Comparison of ENCODE assay signal across 8 mouse cellular contexts in the genomic region with DNA sequence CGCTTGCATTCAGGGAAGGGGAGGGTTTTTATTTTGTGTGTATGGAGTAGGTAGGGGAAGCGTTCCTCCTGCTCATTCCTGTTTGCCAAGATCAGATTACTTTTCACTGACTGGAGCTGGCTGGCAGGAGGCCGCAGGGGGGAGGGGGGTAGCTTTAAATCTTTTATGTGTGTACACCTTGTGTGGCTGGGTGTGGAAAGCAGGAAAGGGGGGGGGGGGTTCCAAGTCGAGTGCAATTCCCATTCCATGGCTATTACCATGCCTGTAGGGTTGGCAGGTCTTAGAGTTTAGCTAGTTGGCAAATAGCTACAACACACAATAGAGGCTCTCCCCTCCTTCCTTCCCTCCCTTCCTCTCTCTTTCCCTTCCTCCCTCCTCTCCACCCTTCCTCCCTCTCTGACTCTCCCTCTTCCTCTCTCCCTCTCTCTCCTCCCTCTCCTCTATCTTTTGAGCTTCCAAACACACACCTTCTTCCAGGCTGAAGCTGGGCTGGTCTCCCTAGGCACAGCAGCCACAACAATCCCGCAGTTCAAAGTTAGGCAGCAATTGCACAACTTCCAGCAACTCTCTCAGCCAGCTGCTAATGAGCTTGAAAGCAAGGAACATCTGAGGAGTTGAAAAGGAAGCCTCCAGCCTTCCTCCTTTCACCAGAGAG. TPM values are rescaled to one million over a fixed set of nuclear protein-coding genes. Genes with fewer than 3 reads are reported as not detected.
DNase-seq lines count a peak whose midpoint lies in the region; ATAC-seq and TF ChIP-seq lines count a peak whose summit lies in the region.

A gene (plus strand): TSS at position 416 of the 655 bp plus-strand sequence.

- TF ChIP-seq CTCF in kidney, adult 2 months (conservative IDR thresholded peaks at IDR 0.05; ENCODE audit: insufficient read depth, insufficient read length, low read depth, low read length) = no peak
- TF ChIP-seq CTCF in lung, postnatal 0 days (IDR thresholded peaks at IDR 0.05) = no peak
- TF ChIP-seq CTCF in small intestine, adult 2 months (IDR thresholded peaks at IDR 0.05; ENCODE audit: extremely low read depth, insufficient read length, insufficient replicate concordance, low read depth, low read length) = no peak

- peak; percentile 90 for ATAC-seq in lung, postnatal 0 days

- no peaks in the 10 kb centered on the region for H3K36me3 ChIP-seq in heart, embryonic 10.5 days
- no peaks in the 10 kb centered on the region for H3K36me3 ChIP-seq in kidney, adult 2 months (ENCODE audit: control insufficient read depth, insufficient read depth, low read length)
- no peaks in the 10 kb centered on the region for H3K36me3 ChIP-seq in lung, postnatal 0 days (ENCODE audit: insufficient read depth, low read length)
- H3K36me3 ChIP-seq in small intestine, adult 2 months (ENCODE audit: control insufficient read depth, insufficient read depth, low read length) = no peaks in the 10 kb centered on the region

- H3K4me2 ChIP-seq in lung, postnatal 0 days (replicated peaks; ENCODE audit: low read depth, low read length) = peak within 1 kb of the TSS; percentile 47

- peak within 1 kb of the TSS; percentile 56 for H3K27ac ChIP-seq in heart, embryonic 10.5 days
- H3K27ac ChIP-seq in kidney, adult 2 months (ENCODE audit: insufficient read depth, low read depth, low read length) = peak within 1 kb of the TSS; percentile 94
- H3K27ac ChIP-seq in lung, postnatal 0 days (ENCODE audit: low read length) = peak within 1 kb of the TSS; percentile 74
- H3K27ac ChIP-seq in small intestine, adult 2 months (ENCODE audit: insufficient read depth, low read depth, low read length) = peak within 1 kb of the TSS; percentile 58; the same call in 1 of the 2 replicates

- peak within 1 kb of the TSS; percentile 15; the same call in 1 of the 2 replicates for H3K4me3 ChIP-seq in heart, embryonic 10.5 days
- peak within 1 kb of the TSS; percentile 57 for H3K4me3 ChIP-seq in kidney, adult 2 months (ENCODE audit: insufficient read depth, low read depth, low read length)
- peak within 1 kb of the TSS; percentile 33 for H3K4me3 ChIP-seq in lung, postnatal 0 days (ENCODE audit: low read depth, low read length)
- H3K4me3 ChIP-seq in small intestine, adult 2 months (ENCODE audit: low read depth, low read length) = peak within 1 kb of the TSS; percentile 43

- no peak for TF ChIP-seq EP300 in lung, postnatal 0 days (IDR thresholded peaks at IDR 0.05)

- TF ChIP-seq POLR2A in kidney, adult 2 months (IDR thresholded peaks at IDR 0.05; ENCODE audit: low read depth, low read length) = no peak
- TF ChIP-seq POLR2A in small intestine, adult 2 months (IDR thresholded peaks at IDR 0.05; ENCODE audit: low read depth, low read length) = no peak

- peaks cover 10% of the 10 kb centered on the region for H3K4me1 ChIP-seq in heart, embryonic 10.5 days
- peaks cover 3% of the 10 kb centered on the region for H3K4me1 ChIP-seq in kidney, adult 2 months (ENCODE audit: control insufficient read depth, insufficient read depth, low read length)
- H3K4me1 ChIP-seq in lung, postnatal 0 days (ENCODE audit: insufficient read depth, low read depth, low read length) = no peaks in the 10 kb centered on the region
- no peaks in the 10 kb centered on the region for H3K4me1 ChIP-seq in small intestine, adult 2 months (ENCODE audit: control insufficient read depth, insufficient read depth, insufficient read length, low read length)

- no peak within 1 kb of the TSS; the same call in 1 of the 2 replicates for H3K9ac ChIP-seq in lung, postnatal 0 days (replicated peaks; ENCODE audit: low read depth)

- H3K9me3 ChIP-seq in heart, embryonic 10.5 days = no peaks in the 10 kb centered on the region
- H3K9me3 ChIP-seq in lung, postnatal 0 days (ENCODE audit: low read length) = no peaks in the 10 kb centered on the region

- WGBS in heart, embryonic 10.5 days = 14% methylated on average over 5 of the region's 5 CpGs
- 14% methylated on average over 5 of the region's 5 CpGs for WGBS in kidney, adult 2 months
- 11% methylated on average over 4 of the region's 5 CpGs for WGBS in lung, postnatal 0 days
- 8% methylated on average over 5 of the region's 5 CpGs for WGBS in small intestine, adult 2 months

- H3K27me3 ChIP-seq in heart, embryonic 10.5 days (ENCODE audit: insufficient read depth, poor library complexity, severe bottlenecking) = no peaks in the 10 kb centered on the region
- H3K27me3 ChIP-seq in kidney, adult 2 months (replicated peaks; ENCODE audit: control insufficient read depth, insufficient read depth, low read length) = no peaks in the 10 kb centered on the region
- H3K27me3 ChIP-seq in lung, postnatal 0 days (replicated peaks; ENCODE audit: insufficient read depth, low read length) = no peaks in the 10 kb centered on the region
- H3K27me3 ChIP-seq in small intestine, adult 2 months (ENCODE audit: control insufficient read depth, insufficient read depth, low read length) = no peaks in the 10 kb centered on the region

- peak; percentile 28 for DNase-seq in left cerebral cortex, postnatal 4 days
- no peak for DNase-seq in left cerebral cortex, adult 18-20 months (ENCODE audit: low spot score in 2 of 2)
- no peak for DNase-seq in heart, embryonic 10.5 days (ENCODE audit: low spot score)
- DNase-seq in kidney, adult 2 months = peak; percentile 82
- DNase-seq in lung, postnatal 0 days (ENCODE audit: low spot score) = peak; percentile 84
- no peak for DNase-seq in cerebellum, postnatal 36 days
- no peak for DNase-seq in cerebellum, postnatal 4 days (ENCODE audit: low spot score in 2 of 2)

- intact Hi-C loops in left cerebral cortex, postnatal 4 days (cut with DNase I) = no loop called here

RNA-seq across cellular contexts. Expression of the gene that starts here (rescaled TPM):
- 1 to 10 TPM; 4.1 to 4.6 TPM for total RNA-seq in left cerebral cortex, postnatal 4 days (2021)
- total RNA-seq in left cerebral cortex, adult 18-20 months (2021) = 1 to 10 TPM; 1.4 to 1.6 TPM
- 0.33 and 1.7 TPM in 2 replicates for polyA plus RNA-seq in heart, embryonic 10.5 days (2016; fragmentation: Nextera tagmentation; extraction: Ambion mirVana)
- 0.92 and 1.5 TPM in 2 replicates for polyA plus RNA-seq in kidney, adult 2 months (2012; rRNA removed)
- 10.6 and 11.3 TPM in 2 replicates for polyA plus RNA-seq in lung, postnatal 0 days (2015; fragmentation: Nextera tagmentation; extraction: Ambion mirVana)
- 0.03 and 0.04 TPM in 2 replicates for polyA plus RNA-seq in small intestine, adult 2 months (2012; rRNA removed)

Comparison
In these comparisons a context has a peak if more than half of its experiments do, and no peak if none do; other contexts are left out.
1. DNase-seq: peak in left cerebral cortex, postnatal 4 days (single experiment), kidney, adult 2 months (single experiment) and lung, postnatal 0 days (single experiment); none in left cerebral cortex, adult 18-20 months (0 of 2), heart, embryonic 10.5 days (single experiment), cerebellum, postnatal 36 days (0 of 2) and cerebellum, postnatal 4 days (0 of 2).
2. Peak in every context shown above with its lines, with median percentiles within 50 percentile points of each other: H3K27ac ChIP-seq and H3K4me3 ChIP-seq.